Mouse (Mus musculus): ENCODE data around the gene Dmbx1. TPM values are rescaled to one million over a fixed set of nuclear protein-coding genes. Genes with fewer than 3 reads are reported as not detected.
A peak's percentile ranks its signal among the peaks of the same experiment; 100 is the strongest.

The Dmbx1 gene
- total and polyA plus RNA-seq, 2 experiments from 2014 or later, result not detected

DNA sequence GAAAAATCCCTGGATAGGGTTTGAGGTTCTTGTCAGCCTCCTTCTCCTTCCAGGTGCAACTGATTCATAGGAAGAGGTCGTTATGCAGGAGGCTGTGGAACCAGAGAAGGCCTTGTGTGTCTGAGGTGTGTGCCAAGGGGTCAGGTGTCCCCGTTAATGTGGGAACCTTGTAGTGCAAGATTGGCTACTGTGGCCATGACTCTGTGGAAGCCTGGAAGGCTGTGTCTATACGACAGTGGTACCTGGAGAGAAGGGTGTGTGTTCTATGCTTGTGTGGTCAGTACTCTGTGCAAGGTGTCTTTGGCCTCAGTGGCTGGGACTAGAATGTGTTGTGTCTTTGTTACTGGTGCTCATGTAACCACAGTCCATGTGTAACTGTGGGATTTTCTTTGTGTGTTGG, 955 bp upstream of the Dmbx1 start:
- Histone ChIP-seq H3K4me1 (ENCODE audit: control insufficient read depth, insufficient read depth) (no peaks in the 10 kb centered on the region), H3K9ac (replicated peaks; ENCODE audit: low read depth, low read length) (no peak overlapping the region), H3K4me3 (ENCODE audit: low read depth, low read length) (no peak overlapping the region), H3K4me2 (ENCODE audit: low read depth, low read length) (no peak overlapping the region), H3K9me3 (replicated peaks; ENCODE audit: control insufficient read depth, low read length) (no peaks in the 10 kb centered on the region), H3K36me3 (replicated peaks; ENCODE audit: control insufficient read depth, insufficient read depth, low read length) (no peaks in the 10 kb centered on the region), H3K27ac (ENCODE audit: low read depth) (no peak overlapping the region), H3K27me3 (ENCODE audit: control insufficient read depth, insufficient read depth, low read length) (peaks cover 100% of the 10 kb centered on the region)
- TF ChIP-seq EP300 (IDR thresholded peaks at IDR 0.05; ENCODE audit: low read depth) (no peak), CTCF (IDR thresholded peaks at IDR 0.05; ENCODE audit: low read depth) (no peak)
- DNase-seq (ENCODE audit: low spot score) (no peak), ATAC-seq (ENCODE audit: insufficient read depth, low read depth) (no peak)
- 9% methylated on average over 3 of the region's 3 CpGs for WGBS

DNA sequence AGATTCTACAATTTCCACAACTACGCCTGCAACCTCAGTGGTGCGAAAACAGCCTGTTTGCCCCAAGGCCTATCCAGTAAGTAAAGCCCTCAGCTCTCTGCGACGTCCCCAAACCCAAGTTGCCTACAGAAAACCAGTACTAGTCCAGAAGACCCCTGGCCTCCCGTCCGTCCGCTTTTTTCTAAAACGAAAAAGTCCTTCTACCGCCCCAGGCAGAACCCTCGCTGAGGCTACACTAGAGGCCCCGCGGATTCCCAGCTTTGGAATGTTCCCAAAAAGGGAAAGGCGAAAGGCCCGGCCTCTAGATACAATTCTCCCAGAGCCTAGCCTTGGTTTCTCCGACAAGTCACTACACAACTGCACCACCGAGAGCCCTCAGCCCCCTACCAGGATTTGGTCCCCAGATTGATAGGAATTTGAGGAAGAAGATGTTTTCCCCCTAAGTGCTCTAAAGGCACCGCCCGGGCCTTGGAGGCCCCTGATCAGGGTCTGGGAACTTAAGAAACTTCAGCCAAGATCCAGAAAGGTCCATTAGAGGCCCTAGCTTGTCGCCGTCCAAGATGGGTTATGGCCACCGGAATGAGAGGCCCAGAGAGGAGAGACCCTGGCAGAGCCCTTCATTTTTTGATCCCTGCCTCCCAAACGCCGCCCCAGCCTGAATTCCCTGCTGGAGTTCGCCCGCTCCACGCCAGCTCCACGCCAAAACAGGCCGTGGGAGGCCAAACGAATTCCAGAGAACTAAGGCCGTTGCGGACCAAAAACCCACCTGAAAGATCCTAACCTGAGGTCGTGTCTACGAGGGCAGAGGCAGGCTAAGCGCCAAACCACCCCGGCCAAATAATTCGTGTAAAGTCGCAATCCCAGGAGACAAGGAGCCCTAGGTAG, 1.2 kb downstream of the Dmbx1 start:
- TF ChIP-seq EP300 (IDR thresholded peaks at IDR 0.05; ENCODE audit: low read depth) (no peak), CTCF (IDR thresholded peaks at IDR 0.05; ENCODE audit: low read depth) (no peak)
- WGBS, result 3% methylated on average over 37 of the region's 37 CpGs

GRCm38 (mm10) chr4:115937061-115937976, 2.4 kb downstream of the Dmbx1 start:
- Histone ChIP-seq H3K4me2 (ENCODE audit: low read depth, low read length) (peak overlapping the region; percentile 11; the same call in 1 of the 2 replicates), H3K9me3 (replicated peaks; ENCODE audit: control insufficient read depth, low read length) (no peaks in the 10 kb centered on the region), H3K36me3 (replicated peaks; ENCODE audit: control insufficient read depth, insufficient read depth, low read length) (no peaks in the 10 kb centered on the region), H3K9ac (replicated peaks; ENCODE audit: low read depth, low read length) (no peak overlapping the region), H3K4me1 (ENCODE audit: control insufficient read depth, insufficient read depth) (no peaks in the 10 kb centered on the region), H3K27ac (ENCODE audit: low read depth) (no peak overlapping the region), H3K4me3 (ENCODE audit: low read depth, low read length) (peak overlapping the region; percentile 12), H3K27me3 (ENCODE audit: control insufficient read depth, insufficient read depth, low read length) (peaks cover 100% of the 10 kb centered on the region)
- TF ChIP-seq EP300 (IDR thresholded peaks at IDR 0.05; ENCODE audit: low read depth) (no peak), CTCF (IDR thresholded peaks at IDR 0.05; ENCODE audit: low read depth) (no peak)
- ATAC-seq (ENCODE audit: insufficient read depth, low read depth) (no peak), DNase-seq (ENCODE audit: low spot score) (no peak)
- WGBS, result 8% methylated on average over 19 of the region's 19 CpGs

More for the DNA sequence above, 1.2 kb downstream of the Dmbx1 start:
- H3K9me3 ChIP-seq (replicated peaks; ENCODE audit: control insufficient read depth, low read length), result no peaks in the 10 kb centered on the region
- H3K9ac ChIP-seq (replicated peaks; ENCODE audit: low read depth, low read length), result no peak overlapping the region
- no peaks in the 10 kb centered on the region for H3K36me3 ChIP-seq (replicated peaks; ENCODE audit: control insufficient read depth, insufficient read depth, low read length)
- no peak for DNase-seq (ENCODE audit: low spot score)
- H3K4me2 ChIP-seq (ENCODE audit: low read depth, low read length), result no peak overlapping the region
- H3K27ac ChIP-seq (ENCODE audit: low read depth), result no peak overlapping the region
- H3K4me3 ChIP-seq (ENCODE audit: low read depth, low read length), result 0 out of 2 replicates have a peak overlapping the region, but pooled peaks have one; percentile 37
- ATAC-seq (ENCODE audit: insufficient read depth, low read depth), result no peak
- H3K4me1 ChIP-seq (ENCODE audit: control insufficient read depth, insufficient read depth), result no peaks in the 10 kb centered on the region
- H3K27me3 ChIP-seq (ENCODE audit: control insufficient read depth, insufficient read depth, low read length), result peaks cover 100% of the 10 kb centered on the region

DNA sequence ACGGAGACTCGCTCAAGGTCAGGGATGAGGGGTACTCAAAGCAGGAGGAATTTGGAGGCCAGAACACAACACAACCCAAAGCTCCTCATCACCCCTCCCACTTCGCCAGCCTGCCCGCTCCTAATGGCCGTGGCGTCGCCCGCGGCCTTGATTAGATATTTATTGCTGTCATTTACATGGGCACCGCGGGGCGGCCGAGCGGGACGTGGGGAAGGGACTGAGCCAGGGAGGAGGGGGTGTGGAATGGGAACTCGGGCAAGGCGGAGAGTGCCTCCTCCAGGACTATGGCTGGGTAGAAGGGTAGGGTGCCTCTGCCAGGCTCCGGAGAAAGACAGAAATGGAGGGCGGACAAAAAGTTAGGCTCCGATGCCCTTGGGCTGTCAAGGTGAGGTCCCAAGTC, 3.1 kb downstream of the Dmbx1 start:
- no peak; the same call in 1 of the 2 replicates for ATAC-seq (ENCODE audit: insufficient read depth, low read depth)
- peak overlapping the region; percentile 12 for H3K4me3 ChIP-seq (ENCODE audit: low read depth, low read length)
- peak overlapping the region; percentile 11; the same call in 1 of the 2 replicates for H3K4me2 ChIP-seq (ENCODE audit: low read depth, low read length)

GRCm38 (mm10) chr4:115935835-115936581, 3.7 kb downstream of the Dmbx1 start:
- H3K4me3 ChIP-seq (ENCODE audit: low read depth, low read length), result peak overlapping the region; percentile 12
- ATAC-seq (ENCODE audit: insufficient read depth, low read depth) (no peak), DNase-seq (ENCODE audit: low spot score) (no peak)
- TF ChIP-seq CTCF (IDR thresholded peaks at IDR 0.05; ENCODE audit: low read depth), result no peak
- no peak for TF ChIP-seq EP300 (IDR thresholded peaks at IDR 0.05; ENCODE audit: low read depth)
- H3K9me3 ChIP-seq (replicated peaks; ENCODE audit: control insufficient read depth, low read length), result no peaks in the 10 kb centered on the region
- H3K27ac ChIP-seq (ENCODE audit: low read depth), result no peak overlapping the region
- WGBS, result under 1% methylated on average over 36 of the region's 36 CpGs
- H3K4me1 ChIP-seq (ENCODE audit: control insufficient read depth, insufficient read depth), result no peaks in the 10 kb centered on the region
- H3K4me2 ChIP-seq (ENCODE audit: low read depth, low read length), result peak overlapping the region; percentile 11; the same call in 1 of the 2 replicates
- peaks cover 100% of the 10 kb centered on the region for H3K27me3 ChIP-seq (ENCODE audit: control insufficient read depth, insufficient read depth, low read length)
- H3K36me3 ChIP-seq (replicated peaks; ENCODE audit: control insufficient read depth, insufficient read depth, low read length), result no peaks in the 10 kb centered on the region
- H3K9ac ChIP-seq (replicated peaks; ENCODE audit: low read depth, low read length), result no peak overlapping the region

More for the DNA sequence above, 3.1 kb downstream of the Dmbx1 start:
- WGBS, result under 1% methylated on average over 20 of the region's 20 CpGs
- no peak overlapping the region for H3K27ac ChIP-seq (ENCODE audit: low read depth)
- H3K4me1 ChIP-seq (ENCODE audit: control insufficient read depth, insufficient read depth), result no peaks in the 10 kb centered on the region
- H3K27me3 ChIP-seq (ENCODE audit: control insufficient read depth, insufficient read depth, low read length), result peaks cover 100% of the 10 kb centered on the region
- no peaks in the 10 kb centered on the region for H3K9me3 ChIP-seq (replicated peaks; ENCODE audit: control insufficient read depth, low read length)
- no peak overlapping the region for H3K9ac ChIP-seq (replicated peaks; ENCODE audit: low read depth, low read length)
- TF ChIP-seq CTCF (IDR thresholded peaks at IDR 0.05; ENCODE audit: low read depth), result no peak
- TF ChIP-seq EP300 (IDR thresholded peaks at IDR 0.05; ENCODE audit: low read depth), result no peak
- no peak for DNase-seq (ENCODE audit: low spot score)
- no peaks in the 10 kb centered on the region for H3K36me3 ChIP-seq (replicated peaks; ENCODE audit: control insufficient read depth, insufficient read depth, low read length)

Data from heart, postnatal 0 days (tissue).